Mouse (Mus musculus): ENCODE measurements around the gene Lhx5. TPM values are rescaled to one million over a fixed set of nuclear protein-coding genes. Genes with fewer than 3 reads are reported as not detected.

Gene Lhx5
- total RNA-seq, 2 experiments from 2014 or later: not detected

GRCm38 (mm10) chr5:120464321-120464720, 32.8 kb downstream of the Lhx5 start:
- no peak for DNase-seq (ENCODE audit: low spot score)

- no peak for DNase-seq (ENCODE audit: low spot score)
Observed at GRCm38 (mm10) chr5:120465062-120465461, 33.6 kb downstream of the Lhx5 start.

GRCm38 (mm10) chr5:120465860-120466259, 34.4 kb downstream of the Lhx5 start:
- DNase-seq (ENCODE audit: low spot score): no peak

- no peak for DNase-seq (ENCODE audit: low spot score)
Observed at GRCm38 (mm10) chr5:120467026-120467425, 35.5 kb downstream of the Lhx5 start.

GRCm38 (mm10) chr5:120468336-120468735, 36.8 kb downstream of the Lhx5 start:
- no peak for DNase-seq (ENCODE audit: low spot score)

- DNase-seq (ENCODE audit: low spot score): no peak
Observed at GRCm38 (mm10) chr5:120468830-120469229, 37.3 kb downstream of the Lhx5 start.

GRCm38 (mm10) chr5:120471538-120471937, 40.0 kb downstream of the Lhx5 start:
- DNase-seq (ENCODE audit: low spot score): no peak

- DNase-seq (ENCODE audit: low spot score): no peak
Observed at GRCm38 (mm10) chr5:120472770-120473169, 41.3 kb downstream of the Lhx5 start, which contains the start of gene Sdsl. Gene Sdsl (minus strand): TSS chr5:120472810.

- no peak for DNase-seq (ENCODE audit: low spot score)
Observed at GRCm38 (mm10) chr5:120473361-120473760, 41.9 kb downstream of the Lhx5 start.

GRCm38 (mm10) chr5:120475861-120476260, 44.4 kb downstream of the Lhx5 start:
- no peak for DNase-seq (ENCODE audit: low spot score)

GRCm38 (mm10) chr5:120476296-120476695, 44.8 kb downstream of the Lhx5 start, which contains the start of gene Sds:
Gene Sds (plus strand): TSS chr5:120476526.
- DNase-seq (ENCODE audit: low spot score): no peak

GRCm38 (mm10) chr5:120477993-120478392, 46.5 kb downstream of the Lhx5 start:
- no peak for DNase-seq (ENCODE audit: low spot score)

GRCm38 (mm10) chr5:120479538-120479937, 48.0 kb downstream of the Lhx5 start:
- DNase-seq (ENCODE audit: low spot score): no peak

- no peak for DNase-seq (ENCODE audit: low spot score)
Observed at GRCm38 (mm10) chr5:120481205-120481604, 49.7 kb downstream of the Lhx5 start.

GRCm38 (mm10) chr5:120483399-120483798, 51.9 kb downstream of the Lhx5 start:
- DNase-seq (ENCODE audit: low spot score): no peak

GRCm38 (mm10) chr5:120487844-120488243, 56.3 kb downstream of the Lhx5 start:
- DNase-seq (ENCODE audit: low spot score): no peak

GRCm38 (mm10) chr5:120490679-120491192, 59.2 kb downstream of the Lhx5 start:
- peak; percentile 59 for DNase-seq (ENCODE audit: low spot score)

Other genes with a start within 250 kb of the Lhx5 start
- under 1 TPM in 1 of 2 experiments, not detected in 1; 0.41 TPM for gene Sdsl, start 41.1 kb downstream of the Lhx5 start, total RNA-seq (2021)
- gene Sds, start 44.8 kb downstream of the Lhx5 start, total RNA-seq (2021): under 1 TPM in 1 of 2 experiments, not detected in 1; 0.69 TPM
- 10 to 100 TPM; 46.9 to 52.2 TPM for gene Plbd2, start 71.9 kb downstream of the Lhx5 start, total RNA-seq (2021)
- gene Slc8b1, start 79.5 kb downstream of the Lhx5 start, total RNA-seq (2021): 1 to 10 TPM; 8.5 to 8.6 TPM
- gene Tpcn1, start 157.0 kb downstream of the Lhx5 start, total RNA-seq (2021): 10 to 100 TPM; 38.9 to 42.9 TPM
- gene Iqcd, start 157.3 kb downstream of the Lhx5 start, total RNA-seq (2021): not detected
- 1 to 10 TPM; 7.0 to 7.5 TPM for gene Rita1, start 180.9 kb downstream of the Lhx5 start, total RNA-seq (2021)
- gene Ddx54, start 181.0 kb downstream of the Lhx5 start, total RNA-seq (2021): 10 to 100 TPM; 15.8 to 15.9 TPM
- gene Cfap73, start 202.5 kb downstream of the Lhx5 start, total RNA-seq (2021): not detected
- not detected for gene Rasal1, start 217.1 kb downstream of the Lhx5 start, total RNA-seq (2021)

Data from gastrocnemius, adult 18-20 months (tissue).